Mouse (Mus musculus) heart, embryonic 14.5 days (tissue): ENCODE results near the gene Flt1. TPM values are rescaled to one million over a fixed set of nuclear protein-coding genes. Genes with fewer than 3 reads are reported as not detected.
"Not testable (repeated sequence)": the region's sequence is repeated elsewhere in the genome, so short reads cannot be mapped to it uniquely, and the experiment has no call there.

ENCODE experiments used
- ATAC-seq: fragments of 200-750 bp; cut with Nextera tagmentation; 2 replicates; pipeline ENCODE4 v1.8.0; 2017; ENCODE audit warnings: low read depth, moderate TSS enrichment; ENCODE audit not compliant: insufficient number of reproducible peaks, insufficient read depth, low FRiP score
- H3K27ac ChIP-seq, 2 experiments: fragments of 200-500 bp in 1 of 2; fragments of 300-500 bp in 1 of 2; sonication (generic) in 1 of 2; replicated peaks in 1 of 2; 2 replicates each; pipeline ENCODE4 v1.5.1; 2012 to 2014; ENCODE audit warnings: low read depth in 2 of 2, low read length in 2 of 2, control low read depth in 1 of 2, mild to moderate bottlenecking in 1 of 2, mixed read lengths in 1 of 2; ENCODE audit not compliant: control insufficient read depth in 1 of 2, insufficient read depth in 1 of 2
- H3K27me3 ChIP-seq: fragments of 300-500 bp; sonication (generic); 2 replicates; pipeline ENCODE4 v1.6.1; 2014; ENCODE audit warnings: mild to moderate bottlenecking, low read length, control low read depth; ENCODE audit not compliant: control insufficient read depth, insufficient read depth
- H3K36me3 ChIP-seq: fragments of 300-500 bp; sonication (generic); 2 replicates; pipeline ENCODE4 v1.6.1; 2014; ENCODE audit warnings: mild to moderate bottlenecking, control low read depth, low read length, mixed read lengths; ENCODE audit not compliant: control insufficient read depth, insufficient read depth
- H3K4me1 ChIP-seq, 2 experiments: fragments of 200-500 bp in 1 of 2; fragments of 300-500 bp in 1 of 2; sonication (generic) in 1 of 2; 2 replicates each; pipeline ENCODE4 v1.6.1; 2012 to 2014; ENCODE audit warnings: low read length in 2 of 2, control low read depth in 1 of 2, mixed read lengths in 1 of 2; ENCODE audit not compliant: control insufficient read depth in 2 of 2, insufficient read depth in 2 of 2
- H3K4me2 ChIP-seq: fragments of 300-500 bp; sonication (generic); 2 replicates; pipeline ENCODE4 v1.6.1; 2014; ENCODE audit warnings: mild to moderate bottlenecking, low read length
- H3K4me3 ChIP-seq, 2 experiments: fragments of 200-500 bp in 1 of 2; fragments of 300-500 bp in 1 of 2; sonication (generic) in 1 of 2; 2 replicates each; pipeline ENCODE4 v1.5.1; 2012 to 2014; ENCODE audit warnings: low read length in 2 of 2, mild to moderate bottlenecking in 2 of 2, control low read depth in 1 of 2, low read depth in 1 of 2, moderate library complexity in 1 of 2; ENCODE audit not compliant: control insufficient read depth in 1 of 2, insufficient read depth in 1 of 2
- H3K9ac ChIP-seq: fragments of 300-500 bp; sonication (generic); 2 replicates; pipeline ENCODE4 v1.6.1; 2014; ENCODE audit warnings: mild to moderate bottlenecking, low read length
- H3K9me3 ChIP-seq: fragments of 300-500 bp; sonication (generic); 2 replicates; pipeline ENCODE4 v1.6.1; 2016; ENCODE audit warnings: low read length, control low read depth; ENCODE audit not compliant: control insufficient read depth
- WGBS: fragments of 180-500 bp; shearing (Covaris S2); extraction: QIAGEN DNeasy Blood & Tissue Kit; methylation state at CpG from one replicate; pipeline ENCODE4 v1.1.7; 2014; 5-methylcytosine and 5-hydroxymethylcytosine counted together
- polyA plus RNA-seq: library from polyadenylated mRNA; unstranded; fragments of >200 nt; fragmentation: Nextera tagmentation; extraction: Ambion mirVana; gene quantifications from 2 replicates; pipeline ENCODE4 v1.2.1, GENCODE M21; 2014

The Flt1 gene
- polyA plus RNA-seq, 1 experiment from 2014 or later: 28.9 TPM

- Histone ChIP-seq H3K4me1 (peaks cover 5% of the 10 kb centered on the region in 2 experiments), H3K9ac (no peak overlapping the region), H3K36me3 (0 out of 2 replicates have a peak, but pooled peaks cover 6% of the 10 kb centered on the region), H3K9me3 (0 out of 2 replicates have a peak, but pooled peaks cover 3% of the 10 kb centered on the region), H3K27ac (no peak overlapping the region), H3K4me2 (no peak overlapping the region), H3K4me3 (no peak overlapping the region), H3K27me3 (no peaks in the 10 kb centered on the region)
- ATAC-seq: no peak
- 51% methylated on average over 2 of the region's 2 CpGs for WGBS
Measured at GRCm38 (mm10) chr5:147626944-147627343, 98.9 kb downstream of the Flt1 start.

DNA sequence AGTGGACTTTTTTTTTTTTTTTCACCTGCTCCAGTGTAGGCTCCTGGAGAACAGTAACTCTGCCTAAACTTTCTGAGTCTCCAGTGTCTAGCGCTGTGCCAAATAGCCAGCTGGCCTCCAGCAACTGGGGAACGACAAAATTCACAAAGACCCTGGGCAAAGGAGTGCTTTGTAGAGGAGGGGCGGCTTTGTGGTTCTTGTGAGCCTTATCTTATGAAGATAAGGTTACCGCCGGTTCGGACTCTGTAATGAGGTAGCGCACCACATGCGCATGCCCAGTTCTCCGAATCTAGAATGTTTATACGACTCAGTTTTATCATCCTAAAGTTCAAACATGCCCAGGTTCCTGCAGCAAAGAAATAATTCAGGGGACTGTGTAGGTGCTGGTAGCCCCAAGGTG is 102.1 kb downstream of the Flt1 start:
- Histone ChIP-seq H3K9me3 (0 out of 2 replicates have a peak, but pooled peaks cover 3% of the 10 kb centered on the region), H3K4me1 (peaks cover 10 to 15% of the 10 kb centered on the region in 2 experiments), H3K9ac (peak overlapping the region; percentile 23; the same call in 1 of the 2 replicates), H3K36me3 (0 out of 2 replicates have a peak, but pooled peaks cover 2% of the 10 kb centered on the region), H3K4me3 (peak overlapping the region; percentile 18 to 25; a peak in 3 of 4 replicates), H3K27ac (no peak overlapping the region; a peak in 2 of 4 replicates), H3K4me2 (peak overlapping the region; percentile 59), H3K27me3 (no peaks in the 10 kb centered on the region)
- ATAC-seq: no peak
- 18% methylated on average over 10 of the region's 10 CpGs for WGBS

DNA sequence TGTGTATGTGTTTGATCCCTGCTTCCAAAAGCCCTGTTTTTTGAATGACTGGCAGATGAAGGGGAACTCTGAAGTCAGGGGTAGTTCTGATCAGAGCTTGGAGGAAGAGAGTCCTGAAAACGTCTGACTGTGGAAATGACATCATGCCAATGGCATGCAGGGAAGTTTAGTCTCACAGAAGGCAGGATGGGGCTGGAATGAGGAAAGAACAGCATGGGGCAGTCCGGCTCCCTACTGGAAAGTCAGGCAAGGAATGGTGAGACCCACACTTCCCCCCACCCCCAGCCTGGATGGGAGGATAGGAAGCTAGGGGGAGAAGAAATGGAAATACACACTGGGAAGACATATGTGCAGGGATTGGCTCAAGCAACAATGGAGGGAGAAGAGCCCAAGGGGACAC is 105.6 kb downstream of the Flt1 start:
- Histone ChIP-seq H3K4me1 (peaks cover 13 to 15% of the 10 kb centered on the region in 2 experiments), H3K27ac (peak overlapping the region; percentile 2 to 60), H3K27me3 (no peaks in the 10 kb centered on the region), H3K36me3 (no peaks in the 10 kb centered on the region), H3K9ac (no peak overlapping the region), H3K4me3 (0 out of 4 replicates have a peak overlapping the region, but pooled peaks of 1 of the 2 experiments have one; percentile 15), H3K4me2 (peak overlapping the region; percentile 17), H3K9me3 (0 out of 2 replicates have a peak, but pooled peaks cover 3% of the 10 kb centered on the region)
- ATAC-seq: peak; percentile 60
- 3% methylated on average over 2 of the region's 2 CpGs for WGBS

GRCm38 (mm10) chr5:147618243-147618642 is 107.6 kb downstream of the Flt1 start:
- Histone ChIP-seq H3K9me3 (0 out of 2 replicates have a peak, but pooled peaks cover 3% of the 10 kb centered on the region), H3K4me1 (peaks cover 10 to 13% of the 10 kb centered on the region in 2 experiments), H3K27me3 (no peaks in the 10 kb centered on the region), H3K9ac (no peak overlapping the region), H3K36me3 (no peaks in the 10 kb centered on the region), H3K4me3 (no peak overlapping the region), H3K27ac (no peak overlapping the region), H3K4me2 (no peak overlapping the region)
- no peak for ATAC-seq
- WGBS: 74% methylated on average over 10 of the region's 10 CpGs

DNA sequence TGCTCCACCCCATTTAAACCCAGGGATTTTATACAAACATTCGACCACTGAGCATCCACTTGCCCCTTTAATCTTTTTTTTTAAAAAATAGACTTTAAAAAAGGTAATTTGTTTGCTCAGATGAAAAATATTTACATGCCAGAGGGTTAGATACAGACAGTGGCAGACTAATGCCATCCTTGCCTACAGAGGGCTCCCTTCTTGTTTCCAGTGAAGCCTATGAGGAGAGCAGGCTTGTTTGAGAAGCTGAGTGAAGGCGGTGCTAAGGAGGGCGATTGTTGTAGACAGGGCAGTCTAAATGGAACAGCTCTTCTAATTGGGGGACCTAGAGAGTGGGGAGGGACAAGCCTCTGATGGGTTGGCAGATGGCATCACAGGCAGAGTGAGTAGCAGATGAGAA is 109.4 kb downstream of the Flt1 start:
- WGBS: 53% methylated on average over 3 of the region's 3 CpGs
- no peaks in the 10 kb centered on the region for H3K9me3 ChIP-seq
- H3K4me2 ChIP-seq: no peak overlapping the region
- no peaks in the 10 kb centered on the region for H3K27me3 ChIP-seq
- no peak overlapping the region for H3K9ac ChIP-seq
- ATAC-seq: no peak
- H3K27ac ChIP-seq: no peak overlapping the region
- H3K4me1 ChIP-seq: peaks cover 13 to 14% of the 10 kb centered on the region in 2 experiments
- H3K4me3 ChIP-seq: no peak overlapping the region
- no peaks in the 10 kb centered on the region for H3K36me3 ChIP-seq

DNA sequence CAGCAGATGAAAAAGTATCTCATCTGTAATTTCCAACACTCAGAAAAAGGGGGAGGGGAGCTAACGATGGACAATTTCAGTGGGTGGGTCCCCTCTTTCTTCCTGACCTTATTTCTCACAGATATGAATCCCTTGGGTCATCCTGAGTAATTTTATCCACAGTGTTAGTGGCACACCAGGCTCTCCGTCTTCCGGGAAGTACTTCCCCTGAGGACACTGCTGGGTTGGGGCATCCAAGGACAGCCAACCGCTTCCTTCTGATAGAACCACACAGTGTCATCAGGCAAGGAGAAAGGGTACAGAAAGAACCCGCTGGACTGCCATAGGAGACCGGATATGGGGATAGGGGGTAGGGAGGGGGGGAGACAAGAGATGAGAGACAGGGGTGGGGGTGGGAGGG is 111.2 kb downstream of the Flt1 start:
- no peak overlapping the region for H3K9ac ChIP-seq
- ATAC-seq: no peak
- 70% methylated on average over 6 of the region's 6 CpGs for WGBS

DNA sequence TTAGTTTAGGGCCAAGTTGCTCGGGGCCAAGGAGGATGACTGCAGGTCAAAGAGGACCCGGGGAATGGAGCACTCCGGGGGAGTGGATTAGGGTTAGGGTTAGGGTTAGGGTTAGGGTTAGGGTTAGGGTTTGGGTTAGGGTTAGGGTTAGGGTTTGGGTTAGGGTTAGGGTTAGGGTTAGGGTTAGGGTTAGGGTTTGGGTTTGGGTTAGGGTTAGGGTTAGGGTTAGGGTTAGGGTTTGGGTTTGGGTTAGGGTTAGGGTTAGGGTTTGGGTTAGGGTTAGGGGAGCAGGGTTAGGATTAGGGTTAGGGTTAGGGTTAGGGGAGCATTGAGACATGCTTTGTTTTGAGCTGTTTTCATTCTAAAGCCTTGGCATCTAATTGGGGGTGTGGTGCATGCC is 114.5 kb downstream of the Flt1 start:
- H3K27me3 ChIP-seq, H3K27ac ChIP-seq, H3K9me3 ChIP-seq, ATAC-seq, H3K4me2 ChIP-seq, H3K9ac ChIP-seq, H3K36me3 ChIP-seq, H3K4me3 ChIP-seq: not testable (repeated sequence)
- peaks cover 7 to 15% of the 10 kb centered on the region in 2 experiments for H3K4me1 ChIP-seq
- WGBS: 75% methylated on average over 3 of the region's 3 CpGs

More for the DNA sequence above, 111.2 kb downstream of the Flt1 start:
- Histone ChIP-seq H3K9me3 (no peaks in the 10 kb centered on the region), H3K4me3 (no peak overlapping the region), H3K27me3 (no peaks in the 10 kb centered on the region), H3K4me1 (peaks cover 2 to 4% of the 10 kb centered on the region in 2 experiments; a peak in 2 of 4 replicates), H3K27ac (no peak overlapping the region), H3K36me3 (no peaks in the 10 kb centered on the region), H3K4me2 (no peak overlapping the region)
